In genomic region chr1:179026614-179027013, GRCm38 (mm10) we compare ENCODE assay signal across 30 mouse cellular contexts.
A peak's percentile ranks its signal among the peaks of the same experiment; 100 is the strongest.
DNase-seq lines count a peak whose midpoint lies in the region; ATAC-seq and TF ChIP-seq lines count a peak whose summit lies in the region.
"Had no signal": no experiment of that assay in that cellular context is flagged by ENCODE, and none has a peak within 500 bp of the region (broad histone marks: within the 10 kb centered on the region; RNA-seq: fewer than 3 reads in every experiment).

No protein-coding gene starts in this region.

- DNase-seq in frontal cortex, postnatal 14 days (ENCODE audit: low spot score in 2 of 2) = no peak
- DNase-seq in left cerebral cortex, adult 18-20 months (ENCODE audit: low spot score in 2 of 2) = peak; percentile 39 to 53
- no peak for DNase-seq in left cerebral cortex, adult 11 months (ENCODE audit: low spot score)
- DNase-seq in brain, adult 2 months (ENCODE audit: low read depth, low spot score) = peak; percentile 87
- DNase-seq in lung, adult 2 months = no peak
- DNase-seq: adrenal gland, postnatal 14 days; cerebellum, adult 8-10 months; cerebellum, postnatal 36 days; embryo, embryonic 11 days; gastrocnemius, postnatal 14 days; heart, adult 2 months; heart, postnatal 4 days; kidney, adult 8-10 months; kidney, postnatal 10 days; lung, embryonic 14.5 days; retina, postnatal 1 day; thymus, postnatal 25 days had no signal

- H3K4me1 ChIP-seq in lung, adult 2 months (ENCODE audit: control insufficient read depth, insufficient read depth, low read length) = no peaks in the 10 kb centered on the region
- H3K4me1 ChIP-seq: forebrain, embryonic 15.5 days; limb, embryonic 13.5 days; liver, embryonic 12.5 days; midbrain, embryonic 15.5 days; neural tube, embryonic 13.5 days had no signal

- ATAC-seq in frontal cortex, adult (ENCODE audit: low TSS enrichment) = peak; percentile 99
- ATAC-seq in megakaryocyte, adult 5-6 weeks (ENCODE audit: poor library complexity, severe bottlenecking) = peak; percentile 77
- ATAC-seq in erythroid progenitor cell, adult 5-6 weeks (replicated peaks; ENCODE audit: low FRiP score, poor library complexity, severe bottlenecking) = no peak
- ATAC-seq: CD4-positive, CD25-positive, alpha-beta regulatory T cell, adult 4 months; forebrain, embryonic 15.5 days; liver, embryonic 12.5 days; midbrain, embryonic 15.5 days had no signal

- WGBS in lung, adult 2 months = 85% methylated on average over 4 of the region's 4 CpGs

- no peak for TF ChIP-seq POLR2A in lung, adult 2 months (IDR thresholded peaks at IDR 0.05; ENCODE audit: borderline replicate concordance, extremely low read depth, low read depth, low read length)

- H3K4me3 ChIP-seq in lung, adult 2 months (replicated peaks; ENCODE audit: extremely low read depth, low read depth, low read length) = no peak overlapping the region
- H3K4me3 ChIP-seq: embryonic facial prominence, embryonic 13.5 days; forebrain, embryonic 15.5 days; heart, adult 2 months; heart, embryonic 15.5 days; layer of hippocampus, adult 2 months; limb, embryonic 13.5 days; liver, embryonic 12.5 days; midbrain, embryonic 15.5 days; myocyte; neural tube, embryonic 13.5 days had no signal

- no peak for TF ChIP-seq CTCF in lung, adult 2 months (IDR thresholded peaks at IDR 0.05; ENCODE audit: insufficient read depth, low read length)

Comparison
In these comparisons a context has a peak if more than half of its experiments do, and no peak if none do; other contexts are left out.
1. DNase-seq: peak in left cerebral cortex, adult 18-20 months (2 of 2) and brain, adult 2 months (single experiment); none in frontal cortex, postnatal 14 days (0 of 2), left cerebral cortex, adult 11 months (single experiment) and lung, adult 2 months (single experiment).